In the genomic region with DNA sequence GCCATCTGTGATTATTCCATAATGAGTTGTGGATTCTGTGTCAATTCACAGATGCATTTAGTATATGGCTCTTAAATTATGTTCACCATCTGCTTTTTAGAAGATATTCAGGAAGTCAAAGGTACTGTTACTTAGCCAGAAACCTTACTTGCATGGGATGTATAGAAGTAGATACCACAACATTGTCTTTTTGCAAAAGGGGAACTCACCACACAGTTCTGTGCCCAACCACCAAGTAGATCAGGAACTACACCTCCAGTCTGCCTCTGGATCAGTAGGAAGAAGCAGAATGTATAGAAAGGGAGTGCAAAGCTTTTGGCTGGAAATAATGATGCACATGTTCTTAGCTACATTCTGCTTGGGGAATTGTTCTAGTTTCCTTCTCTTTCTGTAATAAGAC, we compare ENCODE assay signal across 27 mouse cellular contexts.
"Had no signal": no experiment of that assay in that cellular context is flagged by ENCODE, and none has a peak within 500 bp of the region (broad histone marks: within the 10 kb centered on the region; RNA-seq: fewer than 3 reads in every experiment).

No protein-coding gene starts in this region.

- H3K9me3 ChIP-seq: embryonic facial prominence, embryonic 12.5 days; embryonic facial prominence, embryonic 13.5 days; embryonic facial prominence, embryonic 15.5 days; forebrain, embryonic 10.5 days; forebrain, embryonic 12.5 days; forebrain, embryonic 13.5 days; forebrain, embryonic 15.5 days; heart, embryonic 10.5 days had no signal

- DNase-seq: cerebellum, adult 9-10 months; cerebellum, adult 9-11 months; cerebellum, postnatal 10 days; cerebellum, postnatal 14 days; cerebellum, postnatal 25 days; cerebellum, postnatal 36 days; embryo, embryonic 11 days; forebrain, postnatal 0 days; gastrocnemius, adult 2 months; gastrocnemius, postnatal 10 days; gastrocnemius, postnatal 14 days; gastrocnemius, postnatal 25 days; gastrocnemius, postnatal 36 days; heart, adult 11 months; heart, adult 18-20 months; heart, adult 2 months had no signal

- ATAC-seq: forebrain, embryonic 13.5 days; forebrain, embryonic 14.5 days; forebrain, embryonic 15.5 days; forebrain, embryonic 16.5 days; forebrain, postnatal 0 days had no signal

- H3K27ac ChIP-seq: embryonic facial prominence, embryonic 12.5 days; embryonic facial prominence, embryonic 13.5 days; embryonic facial prominence, embryonic 15.5 days; forebrain, embryonic 10.5 days; forebrain, embryonic 12.5 days; forebrain, embryonic 13.5 days; forebrain, embryonic 15.5 days; gastrocnemius, adult 2 months; heart, adult 2 months; heart, embryonic 10.5 days had no signal

- H3K4me1 ChIP-seq: embryonic facial prominence, embryonic 12.5 days; embryonic facial prominence, embryonic 13.5 days; embryonic facial prominence, embryonic 15.5 days; forebrain, embryonic 10.5 days; forebrain, embryonic 12.5 days; forebrain, embryonic 13.5 days; forebrain, embryonic 15.5 days; heart, embryonic 10.5 days had no signal

- H3K36me3 ChIP-seq: embryonic facial prominence, embryonic 12.5 days; embryonic facial prominence, embryonic 13.5 days; embryonic facial prominence, embryonic 15.5 days; forebrain, embryonic 10.5 days; forebrain, embryonic 12.5 days; forebrain, embryonic 15.5 days; heart, embryonic 10.5 days had no signal

- H3K9ac ChIP-seq: embryonic facial prominence, embryonic 12.5 days; embryonic facial prominence, embryonic 13.5 days; embryonic facial prominence, embryonic 15.5 days; forebrain, embryonic 12.5 days; forebrain, embryonic 13.5 days; forebrain, embryonic 15.5 days; forebrain, postnatal 0 days had no signal

- H3K27me3 ChIP-seq: embryonic facial prominence, embryonic 12.5 days; embryonic facial prominence, embryonic 13.5 days; embryonic facial prominence, embryonic 15.5 days; forebrain, embryonic 12.5 days; forebrain, embryonic 13.5 days; forebrain, embryonic 15.5 days had no signal

- H3K4me3 ChIP-seq: embryonic facial prominence, embryonic 12.5 days; embryonic facial prominence, embryonic 13.5 days; embryonic facial prominence, embryonic 15.5 days; erythroblast, embryonic 14.5 days; forebrain, embryonic 10.5 days; forebrain, embryonic 12.5 days; forebrain, embryonic 13.5 days; forebrain, embryonic 15.5 days; gastrocnemius, adult 2 months; heart, adult 2 months; heart, embryonic 10.5 days had no signal
